Mouse (Mus musculus) Patski (cell line): ENCODE results near the gene Adcy5. TPM values are rescaled to one million over a fixed set of nuclear protein-coding genes. Genes with fewer than 3 reads are reported as not detected.

ENCODE experiments used
- ATAC-seq: fragments of 100-300 bp; one replicate; pipeline ENCODE4 v1.8.0; 2021
- CTCF ChIA-PET: fragments of 350-600 bp; sonication (Branson Sonifier 250); formaldehyde crosslinking; loops from one replicate; lab custom pipeline; 2022; ENCODE audit warnings: inconsistent platforms; lab: Charles Lee
- POLR2A ChIA-PET: fragments of 350-600 bp; sonication (Branson Sonifier 250); formaldehyde crosslinking; loops from one replicate; lab custom pipeline; 2022; ENCODE audit warnings: antibody characterized with exemption, inconsistent platforms; lab: Charles Lee
- DNase-seq: peaks from one replicate; pipeline ENCODE4 v3.0.0-alpha.2; 2011; ENCODE audit warnings: low read depth, low spot score
- H3K27me3 ChIP-seq: fragments of 371-371 bp; one replicate; pipeline ENCODE4 v1.5.1; 2021
- CTCF ChIP-seq: fragments of 100-300 bp; IDR thresholded peaks from one replicate; pipeline ENCODE4 v1.5.1; 2021
- in situ Hi-C: fragments of 300-500 bp; cut with MboI; formaldehyde crosslinking; loops from 3 replicates; pipeline ENCODE4 v1.11.1; 2018; ENCODE audit warnings: low pct_unique_long_range_greater_than_20kb, mixed read lengths
- polyA plus RNA-seq: library from polyadenylated mRNA; unstranded; gene quantifications from one replicate; pipeline ENCODE4 v1.2.3, GENCODE M21; 2021

Gene Adcy5
- polyA plus RNA-seq, 1 experiment from 2014 or later = 0.05 TPM

DNA sequence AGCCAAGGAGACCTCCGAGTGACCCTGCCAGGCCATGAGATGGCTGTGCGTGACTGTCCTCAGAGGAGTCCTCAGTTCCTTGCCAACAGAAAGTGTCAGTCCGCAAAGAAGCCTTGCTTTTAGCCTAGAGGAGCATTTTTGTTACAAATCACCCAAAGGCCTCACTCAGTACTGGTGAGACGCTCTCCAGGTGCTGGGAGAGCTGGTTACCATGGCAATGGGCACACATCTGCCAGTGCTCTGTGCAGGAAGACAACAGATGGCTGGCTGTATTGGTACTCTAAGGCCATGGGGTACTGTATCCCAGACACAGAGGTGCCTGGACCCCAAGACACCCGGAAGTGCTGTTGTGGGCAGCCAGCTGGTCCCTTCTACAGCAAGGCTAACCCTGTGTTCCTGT, 51.0 kb downstream of the Adcy5 start:
- ATAC-seq (no peak), DNase-seq (no peak)
- ChIA-PET CTCF (no interaction called here), POLR2A (no interaction called here)
- H3K27me3 ChIP-seq = peaks cover 55% of the 10 kb centered on the region
- no peak for TF ChIP-seq CTCF
- in situ Hi-C loops = no loop called here

DNA sequence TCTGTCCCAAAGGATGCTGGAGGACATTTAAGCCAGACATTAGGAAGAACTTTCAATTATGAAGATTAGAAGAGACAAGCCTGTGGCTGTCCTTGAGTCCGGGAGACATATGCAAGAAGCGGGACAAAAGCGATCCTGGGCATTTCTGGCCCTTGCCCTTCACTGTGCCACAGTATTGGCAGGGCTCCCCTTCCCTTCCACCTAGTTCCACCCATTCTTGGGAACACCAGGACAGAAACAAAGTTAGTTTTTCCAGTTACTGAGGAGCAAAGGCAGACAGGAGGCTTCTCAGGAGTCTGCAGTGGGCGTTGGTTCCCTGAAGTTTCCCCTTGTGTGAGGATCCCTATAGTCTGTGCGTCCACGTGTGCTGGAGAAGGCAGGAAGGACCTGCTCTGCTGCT, 51.7 kb downstream of the Adcy5 start:
- no peak for TF ChIP-seq CTCF
- peaks cover 48% of the 10 kb centered on the region for H3K27me3 ChIP-seq
- POLR2A ChIA-PET = no interaction called here
- ATAC-seq (no peak), DNase-seq (no peak)
- CTCF ChIA-PET = no interaction called here
- in situ Hi-C loops = no loop called here

DNA sequence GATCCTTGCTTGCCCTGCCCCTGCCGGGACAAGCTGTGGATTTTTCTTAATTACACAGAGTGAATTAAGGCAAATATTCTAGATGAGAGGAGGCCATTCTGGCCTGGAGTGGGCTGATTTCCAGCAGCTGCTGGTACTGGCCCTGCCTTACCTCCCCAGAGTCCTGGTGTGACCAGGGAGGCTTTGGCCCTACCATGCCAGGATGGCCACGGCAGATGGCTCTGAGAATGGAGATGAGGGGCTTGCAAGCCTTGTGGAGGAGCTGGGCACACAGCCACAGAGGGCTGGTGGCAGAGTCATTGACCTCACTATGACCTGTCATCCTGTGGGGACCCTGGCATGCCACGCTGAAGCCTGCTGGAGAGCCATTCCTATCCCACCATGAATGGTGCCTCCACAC, 54.1 kb downstream of the Adcy5 start:
- no peak for TF ChIP-seq CTCF
- DNase-seq (no peak), ATAC-seq (no peak)
- CTCF ChIA-PET = no interaction called here
- in situ Hi-C loops = no loop called here
- peaks cover 49% of the 10 kb centered on the region for H3K27me3 ChIP-seq
- POLR2A ChIA-PET = no interaction called here

DNA sequence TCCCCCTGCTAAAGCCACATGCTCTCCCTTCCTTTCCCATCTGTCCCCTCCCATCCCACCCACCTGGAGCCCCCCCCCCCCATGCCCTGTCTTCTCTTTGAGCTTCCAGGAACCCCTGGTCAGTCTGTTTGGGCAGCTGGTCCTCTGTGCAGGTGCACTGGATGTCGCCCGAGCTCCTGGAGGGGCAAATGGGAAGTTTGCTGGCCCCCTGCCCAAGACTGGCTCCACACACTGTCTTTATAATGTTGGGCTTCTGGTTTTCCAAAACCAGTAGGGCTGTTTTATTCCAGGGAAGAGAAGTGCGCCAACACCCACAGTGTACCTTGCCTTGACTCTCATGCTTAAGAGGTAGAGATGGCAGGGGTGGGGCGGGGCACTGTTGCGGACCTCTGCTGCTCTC, 55.1 kb downstream of the Adcy5 start:
- ATAC-seq = no peak
- DNase-seq = no peak
- in situ Hi-C loops = no loop called here
- ChIA-PET CTCF (no interaction called here), POLR2A (no interaction called here)
- no peak for TF ChIP-seq CTCF
- H3K27me3 ChIP-seq = peaks cover 44% of the 10 kb centered on the region

DNA sequence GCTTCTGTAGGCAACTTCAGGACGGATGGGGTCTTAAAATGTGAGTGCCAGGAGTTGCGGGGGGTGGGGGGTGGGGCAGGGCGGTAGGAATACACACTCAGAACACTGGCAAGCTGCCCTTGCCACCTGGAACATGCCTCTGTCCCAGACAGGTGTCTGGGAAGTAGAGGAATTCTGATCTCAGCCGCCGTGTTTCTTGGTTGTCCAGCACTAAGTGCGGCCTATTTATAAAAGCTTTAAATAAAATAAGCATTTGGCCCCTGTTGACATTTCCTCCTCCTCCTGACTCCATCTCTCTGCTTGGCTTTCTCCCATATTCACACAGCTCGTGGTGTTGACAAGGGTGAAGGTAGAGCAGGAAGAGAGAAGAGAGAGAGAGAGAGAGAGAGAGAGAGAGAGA, 60.4 kb downstream of the Adcy5 start:
- no peak for TF ChIP-seq CTCF
- in situ Hi-C loops = no loop called here
- no peak for DNase-seq
- H3K27me3 ChIP-seq = peaks cover 36% of the 10 kb centered on the region
- POLR2A ChIA-PET = interaction anchor here (0.6 kb wide), 2 partner anchors 38 to 44 kb away, joined by 3 to 4 read pairs; no protein-coding TSS in a partner anchor
- CTCF ChIA-PET = interaction anchor here (0.7 kb wide), 1 partner anchor 495 kb away, joined by 3 read pairs; no protein-coding TSS in a partner anchor
- ATAC-seq = no peak

DNA sequence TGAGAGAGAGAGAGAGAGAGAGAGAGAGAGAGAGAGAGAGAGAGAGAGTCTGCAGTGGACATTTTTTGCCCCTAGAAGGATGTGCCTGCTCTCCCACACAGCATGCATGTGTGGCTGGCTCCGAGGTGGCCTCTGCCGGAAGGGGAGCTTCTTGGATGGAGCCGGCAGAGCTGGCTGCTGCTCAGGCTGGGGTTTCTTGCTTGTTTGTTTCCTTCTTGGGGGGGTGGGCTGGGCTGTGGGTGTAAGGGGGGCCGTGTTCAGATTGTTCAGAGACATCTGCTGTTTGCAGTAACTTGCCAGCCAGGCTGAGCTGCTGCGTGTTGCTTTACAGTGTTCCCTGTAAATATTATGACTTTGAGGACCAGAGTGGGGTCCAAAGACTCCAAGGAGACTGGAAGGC, 60.8 kb downstream of the Adcy5 start:
- in situ Hi-C loops = no loop called here
- ATAC-seq = no peak
- ChIA-PET POLR2A (no interaction called here), CTCF (interaction anchor here (0.7 kb wide), 1 partner anchor 494 kb away, joined by 3 read pairs; no protein-coding TSS in a partner anchor)
- peaks cover 39% of the 10 kb centered on the region for H3K27me3 ChIP-seq
- DNase-seq = no peak
- no peak for TF ChIP-seq CTCF

DNA sequence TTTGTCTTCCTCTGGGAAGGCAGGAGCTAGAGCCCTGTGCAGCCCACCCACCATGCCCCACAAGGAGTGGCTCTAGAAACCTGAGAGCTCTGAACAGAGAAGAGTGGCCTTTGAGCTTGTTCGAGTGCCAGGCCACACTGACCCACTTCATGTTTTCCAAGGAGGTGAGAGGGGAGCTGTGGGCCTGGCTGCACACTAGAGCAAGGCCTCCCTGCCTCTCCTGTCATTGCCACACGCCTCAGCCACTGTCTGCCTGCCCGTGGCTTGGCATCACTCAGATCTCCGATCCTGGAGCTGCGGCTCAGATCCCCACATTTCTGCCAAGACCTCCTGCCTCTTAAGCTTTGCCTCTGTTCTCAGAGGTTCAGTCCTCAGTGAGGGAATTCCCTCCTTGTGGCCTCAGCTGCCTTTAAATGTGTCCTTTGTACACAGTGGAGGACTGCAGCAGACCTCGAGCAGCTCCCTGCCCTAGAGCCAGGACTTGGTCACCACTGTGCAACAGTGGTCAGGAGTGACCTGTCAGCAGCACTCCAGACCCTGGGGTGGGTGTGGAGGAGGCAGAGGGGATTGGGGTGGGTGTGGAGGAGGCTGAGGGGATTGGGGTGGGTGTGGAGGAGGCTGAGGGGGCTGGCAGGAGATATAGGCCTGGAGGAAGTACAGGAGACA, 62.3 kb downstream of the Adcy5 start:
- POLR2A ChIA-PET = no interaction called here
- CTCF ChIA-PET = no interaction called here
- no peak for TF ChIP-seq CTCF
- DNase-seq (no peak), ATAC-seq (no peak)
- in situ Hi-C loops = no loop called here
- H3K27me3 ChIP-seq = peaks cover 45% of the 10 kb centered on the region

DNA sequence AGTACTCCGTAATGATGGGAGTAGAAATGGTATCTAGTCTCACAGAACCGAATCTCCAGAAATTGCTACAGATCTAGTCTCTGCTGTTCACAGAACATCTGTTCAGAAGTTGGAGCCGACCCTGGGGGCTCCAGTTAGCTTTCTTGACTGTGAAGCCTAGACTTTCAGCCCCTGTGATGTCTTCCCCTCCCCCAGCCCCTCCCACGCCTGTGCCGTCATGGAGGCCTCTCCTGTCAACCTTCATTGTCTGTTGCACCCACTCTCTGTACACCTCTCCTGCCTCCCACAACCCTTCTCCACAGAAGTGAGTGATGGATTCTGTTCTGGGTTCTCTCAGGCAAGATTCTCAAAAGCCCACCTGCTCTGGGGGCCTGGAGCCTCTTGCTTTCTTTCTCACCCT, 65.7 kb downstream of the Adcy5 start:
- ATAC-seq (no peak), DNase-seq (no peak)
- in situ Hi-C loops = no loop called here
- POLR2A ChIA-PET = no interaction called here
- no peak for TF ChIP-seq CTCF
- CTCF ChIA-PET = no interaction called here
- peaks cover 56% of the 10 kb centered on the region for H3K27me3 ChIP-seq

DNA sequence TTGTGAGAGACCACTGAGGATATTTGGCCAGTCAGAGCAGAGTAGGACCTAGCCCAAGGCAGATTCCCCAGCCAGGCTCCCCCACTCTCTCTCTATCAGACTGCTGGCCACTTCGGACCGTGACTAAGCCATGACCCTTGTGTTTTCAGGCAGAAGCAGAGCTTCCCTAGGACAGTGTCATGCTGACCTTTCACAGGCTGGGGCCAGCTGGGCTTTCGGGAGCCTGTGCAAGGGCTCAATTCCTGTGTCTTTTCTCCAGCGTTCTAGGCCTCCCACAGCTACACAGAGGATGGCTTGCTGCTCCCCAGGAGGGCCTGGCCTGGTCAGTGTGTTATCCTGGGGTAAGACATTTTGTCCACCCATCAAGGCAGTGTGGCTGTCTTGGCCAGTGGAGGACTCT, 66.9 kb downstream of the Adcy5 start:
- DNase-seq (no peak), ATAC-seq (no peak)
- peaks cover 57% of the 10 kb centered on the region for H3K27me3 ChIP-seq
- in situ Hi-C loops = no loop called here
- ChIA-PET CTCF (no interaction called here), POLR2A (no interaction called here)
- TF ChIP-seq CTCF = no peak

DNA sequence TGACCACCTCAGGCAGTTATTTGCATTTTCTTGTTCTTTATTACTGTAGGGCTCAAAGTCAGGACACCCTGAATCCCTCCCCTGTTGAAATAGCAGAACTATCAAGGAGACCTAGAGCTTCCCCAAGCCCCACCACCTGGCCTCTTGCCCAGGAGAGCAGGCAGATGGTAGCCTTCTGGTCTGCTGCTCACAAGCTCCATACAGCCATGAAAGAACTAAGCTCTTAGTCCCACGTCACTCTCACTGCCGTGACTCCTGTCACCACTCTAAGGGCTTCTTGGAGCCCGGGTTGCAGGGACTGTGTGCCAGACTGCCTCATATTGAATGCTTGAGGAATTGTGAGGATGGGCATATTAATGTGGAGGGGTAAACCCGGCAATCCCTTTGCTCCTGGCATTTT, 69.3 kb downstream of the Adcy5 start:
- peaks cover 63% of the 10 kb centered on the region for H3K27me3 ChIP-seq
- in situ Hi-C loops = no loop called here
- POLR2A ChIA-PET = no interaction called here
- DNase-seq = no peak
- TF ChIP-seq CTCF = no peak
- CTCF ChIA-PET = no interaction called here
- ATAC-seq = no peak

DNA sequence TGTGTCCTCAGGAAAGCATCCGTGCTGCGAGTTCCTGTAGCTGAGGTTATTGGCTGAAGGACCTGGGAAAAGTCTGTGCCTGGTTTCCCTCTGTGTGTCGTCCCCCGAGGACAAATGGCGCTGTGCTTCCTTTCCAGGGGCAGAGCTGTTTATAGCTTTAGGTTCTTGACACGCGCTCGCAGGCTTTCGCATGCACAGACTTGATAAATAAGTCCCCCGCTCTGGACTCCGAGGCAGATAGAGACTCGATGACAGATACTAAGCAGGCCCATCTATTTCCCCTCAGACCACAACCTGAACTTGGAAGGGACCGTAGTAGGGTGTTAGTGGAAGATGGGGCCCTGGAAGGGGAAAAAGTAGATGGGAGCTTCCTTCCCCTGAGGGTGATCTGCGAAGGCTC, 70.0 kb downstream of the Adcy5 start:
- CTCF ChIA-PET = no interaction called here
- in situ Hi-C loops = no loop called here
- H3K27me3 ChIP-seq = peaks cover 66% of the 10 kb centered on the region
- ATAC-seq = no peak
- POLR2A ChIA-PET = no interaction called here
- no peak for TF ChIP-seq CTCF
- no peak for DNase-seq

DNA sequence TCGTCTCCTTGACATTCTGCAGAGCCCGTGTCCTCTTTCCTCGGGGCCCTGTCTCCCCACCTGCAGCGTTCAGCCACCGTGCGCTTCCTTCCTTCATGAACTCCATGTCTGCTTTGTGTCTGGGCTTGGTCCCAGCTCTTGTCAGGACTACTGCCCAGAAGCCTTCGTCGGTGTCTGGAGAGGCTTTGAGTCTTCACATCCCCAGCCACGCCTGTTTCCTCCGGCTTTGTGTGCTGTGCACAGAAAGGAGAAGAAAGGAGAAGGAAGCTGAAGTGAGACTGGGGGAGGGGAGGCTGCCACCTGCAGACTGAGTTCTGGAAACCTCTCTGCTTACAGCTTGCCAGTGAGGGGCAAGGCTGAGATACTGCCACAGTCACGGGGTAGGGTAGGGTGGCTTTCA, 74.9 kb downstream of the Adcy5 start:
- POLR2A ChIA-PET = no interaction called here
- in situ Hi-C loops = no loop called here
- CTCF ChIA-PET = no interaction called here
- no peak for DNase-seq
- no peak for ATAC-seq
- TF ChIP-seq CTCF = no peak
- H3K27me3 ChIP-seq = peaks cover 61% of the 10 kb centered on the region
